Mouse (Mus musculus) intestine, embryonic 16.5 days (tissue): Measurements from ENCODE around the gene Ptpn9. TPM values are rescaled to one million over a fixed set of nuclear protein-coding genes. Genes with fewer than 3 reads are reported as not detected.
A peak's percentile ranks its signal among the peaks of the same experiment; 100 is the strongest.

Experiments
- ATAC-seq: fragments of 200-750 bp; cut with Nextera tagmentation; 2 replicates; pipeline ENCODE4 v1.8.0; 2017; ENCODE audit warnings: moderate TSS enrichment, moderate library complexity
- H3K27ac ChIP-seq: fragments of 300-500 bp; sonication (generic); 2 replicates; pipeline ENCODE4 v1.5.1; 2014; ENCODE audit warnings: mild to moderate bottlenecking, low read length
- H3K27me3 ChIP-seq: fragments of 300-500 bp; sonication (generic); replicated peaks from 2 replicates; pipeline ENCODE4 v1.6.1; 2014; ENCODE audit warnings: low read length, control low read depth, mixed read lengths; ENCODE audit not compliant: control insufficient read depth, insufficient read depth
- H3K36me3 ChIP-seq: fragments of 300-500 bp; sonication (generic); 2 replicates; pipeline ENCODE4 v1.6.1; 2014; ENCODE audit warnings: low read length, control low read depth; ENCODE audit not compliant: control insufficient read depth, insufficient read depth
- H3K4me1 ChIP-seq: fragments of 300-500 bp; sonication (generic); 2 replicates; pipeline ENCODE4 v1.6.1; 2014; ENCODE audit warnings: low read length, control low read depth, mixed read lengths; ENCODE audit not compliant: control insufficient read depth, insufficient read depth
- H3K4me2 ChIP-seq: fragments of 300-500 bp; sonication (generic); 2 replicates; pipeline ENCODE4 v1.6.1; 2014; ENCODE audit warnings: low read depth, low read length, control low read depth
- H3K4me3 ChIP-seq: fragments of 300-500 bp; sonication (generic); 2 replicates; pipeline ENCODE4 v1.5.1; 2014; ENCODE audit warnings: mild to moderate bottlenecking, low read length
- H3K9ac ChIP-seq: fragments of 300-500 bp; sonication (generic); 2 replicates; pipeline ENCODE4 v1.6.1; 2014; ENCODE audit warnings: low read depth, low read length
- H3K9me3 ChIP-seq: fragments of 300-500 bp; sonication (generic); 2 replicates; pipeline ENCODE4 v1.6.1; 2016; ENCODE audit warnings: low read length, control low read depth; ENCODE audit not compliant: control insufficient read depth
- WGBS: fragments of 180-500 bp; shearing (Covaris S2); extraction: QIAGEN DNeasy Blood & Tissue Kit; methylation state at CpG from one replicate; pipeline ENCODE4 v1.1.7; 2014; 5-methylcytosine and 5-hydroxymethylcytosine counted together
- polyA plus RNA-seq: library from polyadenylated mRNA; unstranded; fragments of >200 nt; fragmentation: Nextera tagmentation; extraction: Ambion mirVana; gene quantifications from 2 replicates; pipeline ENCODE4 v1.2.1, GENCODE M21; 2015

Ptpn9 gene
- polyA plus RNA-seq, 1 experiment from 2014 or later: 8.0 TPM

- H3K27ac ChIP-seq: no peak overlapping the region
- H3K4me1 ChIP-seq: peaks cover 15% of the 10 kb centered on the region
- no peak overlapping the region for H3K9ac ChIP-seq
- no peak for ATAC-seq
- H3K4me3 ChIP-seq: no peak overlapping the region
- no peaks in the 10 kb centered on the region for H3K9me3 ChIP-seq
- no peak overlapping the region for H3K4me2 ChIP-seq
- WGBS: 49% methylated on average over 1 of the region's 1 CpGs
- no peaks in the 10 kb centered on the region for H3K27me3 ChIP-seq
- H3K36me3 ChIP-seq: no peaks in the 10 kb centered on the region
These were observed 75.5 kb downstream of the Ptpn9 start for GRCm38 (mm10) chr9:57070262-57070661.

- Histone ChIP-seq H3K27ac (peak overlapping the region; percentile 73), H3K4me1 (peaks cover 15% of the 10 kb centered on the region), H3K9me3 (no peaks in the 10 kb centered on the region), H3K27me3 (no peaks in the 10 kb centered on the region), H3K36me3 (no peaks in the 10 kb centered on the region), H3K4me3 (peak overlapping the region; percentile 90), H3K9ac (peak overlapping the region; percentile 83), H3K4me2 (peak overlapping the region; percentile 61)
- ATAC-seq: no peak
- WGBS: 18% methylated on average over 5 of the region's 5 CpGs
These were observed 76.2 kb downstream of the Ptpn9 start for GRCm38 (mm10) chr9:57070800-57071545.

- Histone ChIP-seq H3K4me2 (peak within 1 kb of the TSS; percentile 61), H3K27ac (peak within 1 kb of the TSS; percentile 100), H3K9ac (peak within 1 kb of the TSS; percentile 83), H3K9me3 (no peaks in the 10 kb centered on the region), H3K36me3 (no peaks in the 10 kb centered on the region), H3K27me3 (no peaks in the 10 kb centered on the region), H3K4me3 (peak within 1 kb of the TSS; percentile 90), H3K4me1 (peaks cover 15% of the 10 kb centered on the region)
- ATAC-seq: no peak
- 0% methylated on average over 34 of the region's 34 CpGs for WGBS
These were observed 77.2 kb downstream of the Ptpn9 start, which contains the start of gene Sin3a for GRCm38 (mm10) chr9:57071801-57072351. Gene Sin3a, plus strand, starts transcription at chr9:57072040.

- ATAC-seq: no peak
- WGBS: under 1% methylated on average over 40 of the region's 40 CpGs
- peak overlapping the region; percentile 100 for H3K27ac ChIP-seq
These were observed 77.8 kb downstream of the Ptpn9 start for GRCm38 (mm10) chr9:57072526-57072988.

GRCm38 (mm10) chr9:57072989-57073789 lies 78.5 kb downstream of the Ptpn9 start:
- H3K9ac ChIP-seq: peak overlapping the region; percentile 83
- peak; percentile 75 for ATAC-seq
- no peaks in the 10 kb centered on the region for H3K9me3 ChIP-seq
- H3K27me3 ChIP-seq: no peaks in the 10 kb centered on the region
- no peaks in the 10 kb centered on the region for H3K36me3 ChIP-seq
- under 1% methylated on average over 54 of the region's 54 CpGs for WGBS
- peaks cover 18% of the 10 kb centered on the region for H3K4me1 ChIP-seq
- peak overlapping the region; percentile 93 for H3K4me2 ChIP-seq
- peak overlapping the region; percentile 100 for H3K27ac ChIP-seq
- peak overlapping the region; percentile 98 for H3K4me3 ChIP-seq

More at GRCm38 (mm10) chr9:57072526-57072988, 77.8 kb downstream of the Ptpn9 start:
- Histone ChIP-seq H3K36me3 (no peaks in the 10 kb centered on the region), H3K4me3 (peak overlapping the region; percentile 90), H3K4me2 (peak overlapping the region; percentile 61), H3K9ac (peak overlapping the region; percentile 83), H3K27me3 (no peaks in the 10 kb centered on the region), H3K9me3 (no peaks in the 10 kb centered on the region), H3K4me1 (peaks cover 18% of the 10 kb centered on the region)

GRCm38 (mm10) chr9:57073790-57074094 lies 79.0 kb downstream of the Ptpn9 start:
- Histone ChIP-seq H3K4me1 (peaks cover 19% of the 10 kb centered on the region), H3K9me3 (no peaks in the 10 kb centered on the region), H3K36me3 (no peaks in the 10 kb centered on the region), H3K27ac (peak overlapping the region; percentile 86), H3K9ac (peak overlapping the region; percentile 80), H3K4me3 (peak overlapping the region; percentile 98), H3K27me3 (no peaks in the 10 kb centered on the region), H3K4me2 (peak overlapping the region; percentile 93)
- ATAC-seq: no peak
- under 1% methylated on average over 15 of the region's 15 CpGs for WGBS

- H3K27me3 ChIP-seq: no peaks in the 10 kb centered on the region
- H3K36me3 ChIP-seq: no peaks in the 10 kb centered on the region
- peak overlapping the region; percentile 98 for H3K4me3 ChIP-seq
- peak overlapping the region; percentile 93 for H3K4me2 ChIP-seq
- peaks cover 22% of the 10 kb centered on the region for H3K4me1 ChIP-seq
- peak overlapping the region; percentile 80 for H3K9ac ChIP-seq
- WGBS: 3% methylated on average over 21 of the region's 21 CpGs
- H3K9me3 ChIP-seq: no peaks in the 10 kb centered on the region
- ATAC-seq: no peak
- H3K27ac ChIP-seq: peak overlapping the region; percentile 86
These were observed 79.6 kb downstream of the Ptpn9 start for GRCm38 (mm10) chr9:57074171-57074821.

- peak overlapping the region; percentile 98 for H3K4me3 ChIP-seq
- H3K9me3 ChIP-seq: no peaks in the 10 kb centered on the region
- H3K4me1 ChIP-seq: peaks cover 24% of the 10 kb centered on the region
- WGBS: 3% methylated on average over 17 of the region's 17 CpGs
- peak overlapping the region; percentile 86 for H3K27ac ChIP-seq
- H3K9ac ChIP-seq: peak overlapping the region; percentile 80
- no peaks in the 10 kb centered on the region for H3K36me3 ChIP-seq
- ATAC-seq: no peak
- H3K4me2 ChIP-seq: peak overlapping the region; percentile 93
- H3K27me3 ChIP-seq: no peaks in the 10 kb centered on the region
These were observed 80.3 kb downstream of the Ptpn9 start for GRCm38 (mm10) chr9:57074822-57075603.
